Mouse (Mus musculus): ENCODE measurements at regions not wholly inside any gene's neighbourhood (a gene's known extent, or its start where the extent isn't known, plus 50 kb on each side); places are given as distances from the start of the nearest gene placed in this dataset.

DNA sequence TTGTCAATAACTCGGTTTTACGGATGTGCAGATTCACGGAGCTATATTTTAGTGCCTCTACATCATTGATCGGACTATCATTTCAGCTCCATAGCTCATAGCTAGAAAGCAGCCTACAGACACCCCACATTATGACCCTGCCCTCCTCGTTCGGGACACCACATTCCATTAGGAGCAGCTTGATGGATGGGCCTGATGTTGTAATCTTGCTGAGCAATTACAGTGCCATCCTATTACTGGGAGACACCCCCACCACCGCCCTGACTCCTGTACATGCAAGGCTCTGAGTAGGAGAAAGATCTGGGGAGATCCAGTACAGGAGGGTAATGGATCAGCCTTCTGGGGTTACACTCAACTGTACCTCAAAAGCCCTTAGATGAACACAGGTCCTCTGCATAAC is 120.2 kb downstream of the 2410131K14Rik start:
- no peaks in the 10 kb centered on the region for H3K36me3 ChIP-seq
- no peak for ATAC-seq (ENCODE audit: extremely low read depth, insufficient number of reproducible peaks, low FRiP score, low TSS enrichment)
- 73% methylated on average over 7 of the region's 7 CpGs for whole genome bisulfite sequencing
- no peak overlapping the region for H3K4me2 ChIP-seq
- peaks cover 14% of the 10 kb centered on the region; the same call in 1 of the 2 replicates for H3K27me3 ChIP-seq (replicated peaks)
- H3K9ac ChIP-seq: no peak overlapping the region
- no peak overlapping the region for H3K27ac ChIP-seq (replicated peaks)
- H3K4me3 ChIP-seq: no peak overlapping the region
- H3K4me1 ChIP-seq: peaks cover 21% of the 10 kb centered on the region
- H3K9me3 ChIP-seq: no peaks in the 10 kb centered on the region

DNA sequence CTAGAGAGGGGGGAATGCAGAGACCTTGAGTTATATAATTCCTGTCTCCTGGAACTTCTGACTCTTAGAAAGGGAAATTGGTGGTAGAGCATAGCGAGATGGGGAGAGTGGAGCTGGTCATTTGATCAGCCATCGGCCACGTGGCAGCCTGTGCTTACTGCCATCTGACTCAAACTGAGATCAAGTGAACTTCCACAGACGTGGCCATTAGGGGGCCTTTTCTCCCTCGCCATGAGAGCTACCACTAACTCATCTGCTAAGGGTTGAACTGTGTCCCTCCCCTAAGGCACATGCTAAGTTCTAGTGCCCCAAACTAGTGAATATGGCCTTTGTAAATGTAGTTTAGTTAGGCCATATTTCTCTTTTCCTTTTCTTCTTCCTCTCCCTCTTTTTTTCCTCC is 120.6 kb downstream of the 2410131K14Rik start:
- WGBS: 38% methylated on average over 5 of the region's 5 CpGs
- Histone ChIP-seq H3K9me3 (no peaks in the 10 kb centered on the region), H3K27me3 (replicated peaks) (0 out of 2 replicates have a peak, but pooled peaks cover 9% of the 10 kb centered on the region), H3K27ac (replicated peaks) (no peak overlapping the region), H3K4me3 (no peak overlapping the region), H3K9ac (no peak overlapping the region), H3K36me3 (no peaks in the 10 kb centered on the region), H3K4me2 (no peak overlapping the region), H3K4me1 (peaks cover 17% of the 10 kb centered on the region)
- no peak for ATAC-seq (ENCODE audit: extremely low read depth, insufficient number of reproducible peaks, low FRiP score, low TSS enrichment)

DNA sequence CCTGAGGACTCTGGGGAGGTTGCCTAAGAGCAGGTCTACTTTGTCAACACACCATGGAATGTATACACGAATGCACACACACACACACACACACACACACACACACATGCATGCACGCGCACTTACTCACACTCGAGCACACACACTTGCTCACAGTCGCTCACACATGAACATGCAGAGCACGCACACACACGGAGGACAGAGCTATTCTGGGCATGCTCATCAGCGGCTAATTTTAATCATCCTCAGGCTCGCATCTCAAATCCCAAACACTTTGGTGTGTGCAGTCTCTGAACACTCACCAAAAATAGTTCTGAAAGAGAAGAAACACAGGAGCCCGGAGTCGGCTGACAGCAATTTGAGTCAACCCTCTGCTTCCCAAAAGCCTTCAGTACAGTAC is 122.0 kb downstream of the 2410131K14Rik start:
- no peak overlapping the region for H3K4me3 ChIP-seq
- no peaks in the 10 kb centered on the region for H3K36me3 ChIP-seq
- peak overlapping the region; percentile 67 for H3K27ac ChIP-seq (replicated peaks)
- WGBS: 49% methylated on average over 11 of the region's 11 CpGs
- H3K9ac ChIP-seq: 0 out of 2 replicates have a peak overlapping the region, but pooled peaks have one; percentile 19
- ATAC-seq (ENCODE audit: extremely low read depth, insufficient number of reproducible peaks, low FRiP score, low TSS enrichment): no peak
- peak overlapping the region; percentile 0; the same call in 1 of the 2 replicates for H3K4me2 ChIP-seq
- no peaks in the 10 kb centered on the region for H3K9me3 ChIP-seq
- H3K4me1 ChIP-seq: peaks cover 16% of the 10 kb centered on the region
- 0 out of 2 replicates have a peak, but pooled peaks cover 10% of the 10 kb centered on the region for H3K27me3 ChIP-seq (replicated peaks)

DNA sequence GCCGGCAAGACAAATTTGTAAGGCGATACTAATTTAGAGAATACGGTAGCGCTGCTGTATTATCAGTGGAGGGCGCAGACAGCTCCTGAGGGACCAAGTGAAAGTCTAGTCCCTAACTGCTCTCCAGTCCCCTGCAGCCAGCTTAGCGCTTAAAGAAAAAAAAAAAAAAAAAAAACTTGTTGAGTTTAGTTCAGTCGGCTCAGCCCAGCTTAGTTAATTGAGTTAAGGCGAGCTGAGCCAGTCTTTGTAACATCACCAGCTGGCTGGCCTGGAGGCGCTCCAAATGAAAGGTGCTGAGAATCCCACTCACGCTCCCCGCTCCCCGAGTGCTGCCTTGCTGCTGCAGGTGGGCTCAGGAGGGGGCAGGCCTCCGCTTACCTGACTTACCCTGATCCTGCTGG is 128.6 kb downstream of the 2410131K14Rik start:
- peaks cover 18% of the 10 kb centered on the region for H3K27me3 ChIP-seq (replicated peaks)
- peak overlapping the region; percentile 67 for H3K4me2 ChIP-seq
- no peaks in the 10 kb centered on the region for H3K36me3 ChIP-seq
- 6% methylated on average over 13 of the region's 13 CpGs for WGBS
- no peaks in the 10 kb centered on the region for H3K9me3 ChIP-seq
- H3K4me1 ChIP-seq: peaks cover 26% of the 10 kb centered on the region
- H3K27ac ChIP-seq (replicated peaks): peak overlapping the region; percentile 50; the same call in 1 of the 2 replicates
- peak overlapping the region; percentile 30 for H3K4me3 ChIP-seq
- H3K9ac ChIP-seq: peak overlapping the region; percentile 67
- ATAC-seq (ENCODE audit: extremely low read depth, insufficient number of reproducible peaks, low FRiP score, low TSS enrichment): no peak

DNA sequence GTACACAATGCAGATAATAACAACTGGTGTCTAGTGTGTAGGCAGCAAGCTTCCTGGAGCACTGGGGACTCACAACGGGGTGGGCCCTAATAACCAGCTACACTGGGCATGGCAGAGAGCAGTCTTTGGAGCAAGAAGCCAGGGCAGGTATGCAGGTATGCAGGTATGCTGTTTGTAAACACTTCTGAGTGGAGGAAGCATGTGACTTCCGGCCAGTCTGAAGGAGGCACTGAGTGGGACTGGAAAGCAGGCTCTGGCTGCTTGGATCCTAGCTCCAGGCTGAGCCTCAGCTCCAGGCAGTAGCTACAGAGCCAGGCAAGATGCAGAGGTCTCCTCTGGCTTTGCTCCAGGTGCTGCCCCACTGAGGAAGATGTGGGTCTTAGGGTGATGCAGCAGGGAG is 129.9 kb downstream of the 2410131K14Rik start:
- Histone ChIP-seq H3K36me3 (no peaks in the 10 kb centered on the region), H3K9ac (no peak overlapping the region), H3K27ac (replicated peaks) (no peak overlapping the region), H3K27me3 (replicated peaks) (peaks cover 24% of the 10 kb centered on the region), H3K4me1 (peaks cover 35% of the 10 kb centered on the region), H3K9me3 (no peaks in the 10 kb centered on the region), H3K4me2 (no peak overlapping the region), H3K4me3 (no peak overlapping the region)
- ATAC-seq (ENCODE audit: extremely low read depth, insufficient number of reproducible peaks, low FRiP score, low TSS enrichment): no peak
- WGBS: 44% methylated on average over 2 of the region's 2 CpGs

DNA sequence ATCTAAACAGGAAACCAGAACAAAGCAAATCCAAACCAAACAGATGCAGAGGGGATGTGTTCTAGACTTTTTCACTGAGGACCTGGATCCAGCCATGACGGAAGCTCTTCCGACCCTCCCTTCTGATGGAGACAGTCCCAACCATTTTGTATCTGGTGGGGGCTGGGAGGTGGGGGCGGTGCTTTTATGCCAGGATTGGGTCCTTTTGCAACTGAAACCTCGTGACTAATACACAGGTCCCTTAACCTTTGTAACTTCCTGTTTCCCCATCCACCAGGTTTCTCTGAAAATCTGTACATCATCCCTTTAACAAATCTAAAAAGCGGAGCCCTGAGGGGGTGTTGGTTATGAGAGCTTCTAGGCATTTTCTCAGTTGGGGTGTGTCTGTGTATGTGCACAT is 130.9 kb downstream of the 2410131K14Rik start:
- Histone ChIP-seq H3K27me3 (replicated peaks) (peaks cover 23% of the 10 kb centered on the region), H3K9ac (no peak overlapping the region), H3K4me3 (no peak overlapping the region), H3K4me1 (peaks cover 42% of the 10 kb centered on the region), H3K4me2 (no peak overlapping the region), H3K9me3 (no peaks in the 10 kb centered on the region), H3K36me3 (no peaks in the 10 kb centered on the region), H3K27ac (replicated peaks) (no peak overlapping the region)
- 70% methylated on average over 5 of the region's 5 CpGs for WGBS
- ATAC-seq (ENCODE audit: extremely low read depth, insufficient number of reproducible peaks, low FRiP score, low TSS enrichment): no peak

DNA sequence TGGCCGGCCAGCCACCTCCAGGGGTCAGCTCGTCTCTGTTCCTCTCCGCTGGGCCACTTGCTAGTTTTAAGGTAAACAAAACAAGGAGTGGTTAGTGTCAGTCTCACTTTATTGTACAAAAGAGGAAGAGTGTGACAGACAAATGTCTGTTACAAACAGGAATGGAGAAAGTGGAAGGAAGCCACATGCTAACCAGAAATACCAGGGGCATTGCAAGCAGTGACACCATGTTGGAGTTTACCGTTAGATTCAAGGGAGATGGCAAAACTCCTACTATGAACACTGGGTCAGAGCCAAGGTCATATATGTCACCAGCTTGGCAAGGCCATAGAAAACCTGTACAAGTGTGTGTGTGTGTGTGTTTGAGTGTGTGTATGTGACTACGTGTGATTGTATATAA is 131.5 kb downstream of the 2410131K14Rik start:
- Histone ChIP-seq H3K27ac (replicated peaks) (no peak overlapping the region), H3K9ac (no peak overlapping the region), H3K4me2 (no peak overlapping the region), H3K4me3 (no peak overlapping the region), H3K36me3 (no peaks in the 10 kb centered on the region), H3K9me3 (no peaks in the 10 kb centered on the region), H3K27me3 (replicated peaks) (peaks cover 20% of the 10 kb centered on the region), H3K4me1 (peaks cover 46% of the 10 kb centered on the region)
- no peak for ATAC-seq (ENCODE audit: extremely low read depth, insufficient number of reproducible peaks, low FRiP score, low TSS enrichment)
- WGBS: 75% methylated on average over 5 of the region's 5 CpGs

DNA sequence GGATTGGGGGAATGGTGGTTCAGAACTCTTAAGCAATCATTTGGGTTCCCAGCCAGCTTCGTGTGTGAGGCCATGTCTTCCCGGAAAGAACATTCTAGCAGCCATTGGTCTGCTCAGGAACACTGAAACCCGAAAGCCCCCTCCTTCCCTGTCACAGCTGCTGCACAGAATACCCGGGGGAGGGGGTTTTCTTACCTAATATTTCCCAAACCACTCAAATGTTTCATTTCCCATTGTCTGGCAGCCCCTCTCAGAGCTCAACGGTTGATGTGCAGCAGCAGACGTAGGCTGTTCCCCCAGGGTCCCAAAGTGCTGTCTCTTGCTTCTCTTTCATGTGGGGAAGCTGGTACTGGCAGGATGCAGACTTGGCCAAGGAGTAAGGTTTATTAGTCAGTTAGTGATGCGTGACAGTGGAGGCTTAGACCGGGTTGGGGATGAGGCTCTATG is 132.4 kb downstream of the 2410131K14Rik start:
- no peaks in the 10 kb centered on the region for H3K9me3 ChIP-seq
- H3K4me3 ChIP-seq: no peak overlapping the region
- H3K9ac ChIP-seq: no peak overlapping the region
- no peaks in the 10 kb centered on the region for H3K36me3 ChIP-seq
- 65% methylated on average over 8 of the region's 8 CpGs for WGBS
- no peak overlapping the region for H3K4me2 ChIP-seq
- no peak for ATAC-seq (ENCODE audit: extremely low read depth, insufficient number of reproducible peaks, low FRiP score, low TSS enrichment)
- peaks cover 50% of the 10 kb centered on the region for H3K4me1 ChIP-seq
- no peak overlapping the region for H3K27ac ChIP-seq (replicated peaks)
- H3K27me3 ChIP-seq (replicated peaks): peaks cover 18% of the 10 kb centered on the region

DNA sequence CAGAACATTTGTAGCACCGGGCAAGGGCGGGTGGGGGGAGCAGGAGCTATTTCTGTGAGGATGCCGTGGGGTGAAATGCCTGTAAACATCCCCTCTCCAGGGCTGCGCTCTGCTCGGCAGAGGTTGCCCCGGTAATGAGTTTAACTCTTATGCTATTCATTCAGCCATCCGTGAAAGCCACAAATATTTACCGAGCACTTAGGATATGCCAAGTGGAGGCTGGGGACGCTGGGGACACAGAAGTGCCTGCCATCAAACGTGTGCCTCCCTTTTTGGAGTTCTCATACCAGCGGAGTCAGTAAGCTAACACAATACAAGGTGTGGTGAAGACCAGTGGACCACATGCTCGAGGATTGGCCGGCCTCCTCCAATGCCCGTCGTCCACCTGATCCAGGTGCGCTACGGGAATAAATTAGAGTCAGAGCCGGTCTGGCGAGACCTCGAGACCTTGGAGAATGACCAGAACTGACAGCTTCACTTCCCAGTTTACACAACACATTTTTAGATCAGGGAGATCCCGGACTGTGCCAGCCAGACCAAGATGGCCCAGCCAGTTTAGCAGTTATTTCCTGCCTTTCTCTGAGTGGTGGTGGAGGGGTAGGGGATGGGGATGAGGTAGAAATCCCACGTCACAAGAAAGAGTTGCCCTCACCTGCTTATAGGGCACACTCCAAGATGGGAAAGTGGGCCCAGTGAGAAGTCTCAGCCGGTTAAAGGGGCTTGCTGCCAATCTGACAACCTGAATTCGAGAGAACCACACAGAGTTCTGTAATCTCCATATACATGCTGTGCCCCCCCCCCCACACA is 134.4 kb downstream of the 2410131K14Rik start:
- ATAC-seq (ENCODE audit: extremely low read depth, insufficient number of reproducible peaks, low FRiP score, low TSS enrichment): no peak
- H3K36me3 ChIP-seq: no peaks in the 10 kb centered on the region
- no peak overlapping the region; the same call in 1 of the 2 replicates for H3K4me2 ChIP-seq
- no peak overlapping the region for H3K4me3 ChIP-seq
- peaks cover 27% of the 10 kb centered on the region for H3K27me3 ChIP-seq (replicated peaks)
- peaks cover 33% of the 10 kb centered on the region for H3K4me1 ChIP-seq
- no peaks in the 10 kb centered on the region for H3K9me3 ChIP-seq
- no peak overlapping the region for H3K27ac ChIP-seq (replicated peaks)
- no peak overlapping the region; the same call in 1 of the 2 replicates for H3K9ac ChIP-seq
- WGBS: 50% methylated on average over 24 of the region's 24 CpGs

DNA sequence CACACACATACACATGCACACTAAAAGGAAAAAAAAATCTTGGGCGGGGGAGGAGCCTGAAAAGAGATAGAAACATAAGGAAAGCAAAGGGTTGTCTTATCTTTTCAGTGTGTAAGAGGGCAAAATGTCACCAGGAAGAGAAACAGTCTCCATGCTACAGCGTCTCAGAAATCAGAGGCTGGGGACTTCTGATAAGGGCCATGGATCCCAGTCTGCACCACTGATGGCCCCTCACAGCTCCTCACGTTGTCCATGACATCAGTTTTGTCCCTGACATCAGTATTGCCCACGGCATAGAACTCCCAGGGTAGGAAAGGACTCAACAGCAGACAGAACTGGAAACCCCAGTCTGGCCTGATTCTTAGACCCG is 135.0 kb downstream of the 2410131K14Rik start:
- Histone ChIP-seq H3K9me3 (no peaks in the 10 kb centered on the region), H3K4me2 (peak overlapping the region; percentile 92), H3K27ac (replicated peaks) (peak overlapping the region; percentile 51), H3K36me3 (no peaks in the 10 kb centered on the region), H3K27me3 (replicated peaks) (peaks cover 27% of the 10 kb centered on the region), H3K4me3 (peak overlapping the region; percentile 58), H3K9ac (peak overlapping the region; percentile 81), H3K4me1 (peaks cover 32% of the 10 kb centered on the region)
- WGBS: 11% methylated on average over 5 of the region's 5 CpGs
- ATAC-seq (ENCODE audit: extremely low read depth, insufficient number of reproducible peaks, low FRiP score, low TSS enrichment): no peak

DNA sequence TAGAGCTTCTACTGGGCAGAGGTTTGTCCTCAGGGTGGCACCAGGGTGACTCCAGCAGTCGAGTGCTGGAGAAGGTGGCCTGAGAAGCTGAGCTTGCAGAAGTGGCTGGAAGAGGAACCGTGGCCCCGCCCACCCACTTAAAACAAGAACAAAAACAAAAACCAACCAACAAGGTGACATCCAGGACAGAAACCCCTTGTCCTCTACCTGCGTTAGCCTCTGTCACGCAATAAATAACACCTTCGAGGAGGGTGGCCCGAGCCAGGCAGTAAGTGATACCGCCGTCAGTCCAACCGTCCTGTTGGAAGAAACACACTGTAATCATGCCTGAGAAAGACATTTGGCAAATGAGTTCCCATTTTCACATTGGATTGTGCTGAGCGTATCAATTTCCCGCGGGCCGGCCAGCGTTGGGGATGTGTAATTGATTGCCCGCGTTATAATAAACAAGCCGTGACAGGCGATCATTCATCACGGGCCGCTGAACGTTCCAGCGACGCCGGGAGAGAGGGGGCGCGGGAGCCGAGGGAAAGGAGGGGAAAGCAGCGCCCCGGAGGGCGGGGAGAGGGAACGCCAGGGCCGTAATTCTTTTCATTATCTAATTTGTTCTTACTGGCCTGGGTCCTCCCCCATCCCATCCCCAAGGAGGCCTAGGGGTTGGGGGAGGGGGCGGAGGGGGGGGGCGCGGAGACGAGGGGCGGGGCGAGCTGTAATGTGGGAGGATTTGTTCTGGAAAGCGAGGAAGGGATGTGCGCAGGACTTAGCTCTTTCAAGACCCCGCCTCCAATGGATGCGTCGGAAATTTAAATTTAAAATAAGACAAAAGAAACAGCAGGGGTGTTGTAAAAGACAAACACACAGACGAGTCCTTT is 135.6 kb downstream of the 2410131K14Rik start:
- H3K9me3 ChIP-seq: no peaks in the 10 kb centered on the region
- peak overlapping the region; percentile 58 for H3K4me3 ChIP-seq
- H3K36me3 ChIP-seq: no peaks in the 10 kb centered on the region
- peak overlapping the region; percentile 65 for H3K27ac ChIP-seq (replicated peaks)
- H3K4me2 ChIP-seq: peak overlapping the region; percentile 92
- H3K27me3 ChIP-seq (replicated peaks): peaks cover 27% of the 10 kb centered on the region
- under 1% methylated on average over 38 of the region's 45 CpGs for WGBS
- peak overlapping the region; percentile 81 for H3K9ac ChIP-seq
- peak; percentile 25; the same call in 1 of the 2 replicates for ATAC-seq (ENCODE audit: extremely low read depth, insufficient number of reproducible peaks, low FRiP score, low TSS enrichment)
- peaks cover 34% of the 10 kb centered on the region for H3K4me1 ChIP-seq

Data from heart, embryonic 13.5 days (tissue).